Mouse (Mus musculus) embryo, embryonic 9.5 days (tissue): ENCODE results near the gene Cd2.

Experiments
- DNase-seq: peaks from one replicate; pipeline ENCODE4 v3.0.0-alpha.2; 2017; ENCODE audit errors: extremely low spot score

Cd2 gene

DNA sequence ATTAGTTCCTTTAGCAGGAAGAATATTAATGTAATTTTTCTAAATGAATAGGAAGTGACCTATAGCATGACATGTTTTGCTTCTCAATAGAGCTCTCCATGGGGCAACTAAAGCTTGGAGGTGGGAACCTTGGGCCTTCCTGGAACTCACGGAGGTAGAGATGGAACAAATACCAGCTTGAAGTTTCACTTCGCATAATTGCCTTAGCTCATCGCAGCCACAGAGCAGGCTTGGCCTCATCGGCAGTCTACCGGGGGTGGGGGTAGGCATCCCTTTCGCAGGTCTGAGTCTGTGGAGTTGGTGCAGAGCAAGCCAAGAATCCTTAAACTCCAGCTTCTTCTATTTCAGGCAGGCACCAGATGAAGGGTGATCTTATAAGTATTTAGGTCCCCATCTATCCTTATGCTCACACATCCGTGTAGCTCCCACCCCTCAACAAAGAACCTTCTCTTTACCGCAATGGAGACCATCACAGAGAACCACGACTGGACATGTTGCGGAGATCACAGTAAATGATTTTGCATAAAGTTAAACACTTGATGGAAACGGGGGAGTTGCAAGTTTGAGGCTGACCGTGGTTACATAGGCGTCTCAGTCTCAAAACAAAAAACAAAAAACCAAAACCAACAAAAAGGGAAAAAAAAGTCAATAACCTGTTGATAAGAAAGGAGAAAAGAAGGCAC, 58.7 kb downstream of the Cd2 start:
- DNase-seq, result no peak

DNA sequence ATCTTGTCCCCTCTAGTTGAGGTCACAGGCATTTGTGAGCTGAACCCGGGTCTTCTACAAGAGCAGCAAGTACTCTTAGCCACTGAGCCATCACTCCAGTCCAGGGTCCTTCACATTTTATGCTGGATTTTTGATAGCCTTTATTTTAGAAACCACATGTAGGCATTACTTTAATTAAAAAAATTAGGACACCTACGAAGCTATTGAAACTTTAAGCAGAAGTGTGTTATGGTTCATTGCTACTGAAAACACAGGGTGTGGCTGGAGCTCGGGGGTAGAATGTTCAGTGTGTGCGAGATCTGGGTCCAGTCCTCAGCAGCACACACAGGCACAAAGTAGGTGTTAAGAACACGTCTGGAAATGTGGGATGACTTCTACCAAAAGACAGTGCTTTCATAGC, 59.7 kb downstream of the Cd2 start:
- no peak for DNase-seq
